Mouse (Mus musculus) limb, embryonic 10.5 days (tissue): Measurements from ENCODE around the gene Gtf3c5. TPM values are rescaled to one million over a fixed set of nuclear protein-coding genes. Genes with fewer than 3 reads are reported as not detected.

Source experiments
- DNase-seq: peaks from one replicate; pipeline ENCODE4 v3.0.0-alpha.2; 2017; ENCODE audit warnings: low spot score
- H3K27ac ChIP-seq: fragments of 300-500 bp; sonication (generic); 2 replicates; pipeline ENCODE4 v1.5.1; 2016; ENCODE audit warnings: mild to moderate bottlenecking
- H3K27me3 ChIP-seq: fragments of 300-500 bp; sonication (generic); 2 replicates; pipeline ENCODE4 v1.6.1; 2016; ENCODE audit warnings: low read depth, mild to moderate bottlenecking; ENCODE audit not compliant: poor library complexity, severe bottlenecking
- H3K36me3 ChIP-seq: fragments of 300-500 bp; sonication (generic); 2 replicates; pipeline ENCODE4 v1.6.1; 2016; ENCODE audit warnings: mild to moderate bottlenecking, moderate library complexity
- H3K4me1 ChIP-seq: fragments of 300-500 bp; sonication (generic); 2 replicates; pipeline ENCODE4 v1.6.1; 2016
- H3K4me3 ChIP-seq: fragments of 300-500 bp; sonication (generic); 2 replicates; pipeline ENCODE4 v1.5.1; 2016; ENCODE audit warnings: mild to moderate bottlenecking, moderate library complexity
- H3K9me3 ChIP-seq: fragments of 300-500 bp; sonication (generic); replicated peaks from 2 replicates; pipeline ENCODE4 v1.6.1; 2016; ENCODE audit warnings: mild to moderate bottlenecking
- WGBS: fragments of 180-500 bp; shearing (Covaris S2); methylation state at CpG from one replicate; pipeline ENCODE4 v1.1.7; 2016; 5-methylcytosine and 5-hydroxymethylcytosine counted together
- polyA plus RNA-seq: library from polyadenylated mRNA; unstranded; fragments of >200 nt; fragmentation: Nextera tagmentation; extraction: Ambion mirVana; gene quantifications from 2 replicates; pipeline ENCODE4 v1.2.1, GENCODE M21; 2016

Gtf3c5 gene
- polyA plus RNA-seq, 1 experiment from 2014 or later = 71.6 TPM

DNA sequence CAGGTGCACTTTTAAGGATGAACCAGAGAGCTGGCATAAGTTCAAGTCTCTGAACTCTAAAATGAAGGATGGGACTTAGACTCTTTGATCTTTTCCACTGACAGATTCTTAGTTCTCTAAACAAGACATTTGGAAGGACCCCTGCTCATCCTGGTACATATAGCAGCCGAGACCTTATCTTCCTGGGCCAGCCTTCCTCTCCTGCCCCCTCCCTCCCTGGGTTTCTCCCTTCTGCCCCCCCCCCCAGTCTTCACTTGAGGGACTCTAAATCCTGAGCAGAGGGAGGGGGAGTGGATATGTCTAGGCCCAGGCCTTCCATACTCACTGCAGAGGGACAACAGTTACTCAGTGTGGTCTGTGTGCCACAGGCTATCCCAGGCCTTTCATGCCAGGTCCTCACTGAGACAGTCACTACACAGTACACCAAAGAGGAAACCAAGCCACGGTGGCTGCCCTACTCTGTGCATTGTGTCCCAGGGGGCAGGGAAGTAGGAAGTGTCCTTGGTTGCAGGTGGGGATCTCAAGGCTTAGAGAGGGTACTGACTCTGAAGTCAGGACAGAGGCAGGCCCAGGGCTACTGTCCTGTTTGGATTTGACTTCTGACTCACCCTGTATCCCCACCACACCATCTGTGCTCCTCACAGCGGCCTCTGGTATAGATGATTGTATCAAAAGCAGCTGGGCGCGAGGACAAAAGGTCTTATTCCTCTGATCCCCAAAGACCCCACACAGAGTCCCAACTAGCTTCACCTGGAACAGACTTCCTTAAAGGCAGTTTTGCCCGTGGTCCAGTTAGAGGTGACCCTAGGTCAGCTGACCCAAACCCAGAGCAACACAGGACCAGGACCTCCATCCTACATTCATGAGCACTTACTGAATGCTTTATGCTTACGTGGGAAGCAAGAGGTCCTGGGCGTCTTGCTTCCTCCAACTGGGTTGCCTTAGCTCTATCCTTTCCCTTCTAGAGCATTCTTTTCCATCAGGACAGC, 34.2 kb upstream of the Gtf3c5 start:
- Histone ChIP-seq H3K27me3 (peaks cover 45% of the 10 kb centered on the region), H3K4me3 (no peak overlapping the region), H3K9me3 (no peaks in the 10 kb centered on the region), H3K4me1 (peaks cover 10% of the 10 kb centered on the region; the same call in 1 of the 2 replicates), H3K27ac (no peak overlapping the region), H3K36me3 (no peaks in the 10 kb centered on the region)
- DNase-seq = no peak
- WGBS = 80% methylated on average over 8 of the region's 8 CpGs

DNA sequence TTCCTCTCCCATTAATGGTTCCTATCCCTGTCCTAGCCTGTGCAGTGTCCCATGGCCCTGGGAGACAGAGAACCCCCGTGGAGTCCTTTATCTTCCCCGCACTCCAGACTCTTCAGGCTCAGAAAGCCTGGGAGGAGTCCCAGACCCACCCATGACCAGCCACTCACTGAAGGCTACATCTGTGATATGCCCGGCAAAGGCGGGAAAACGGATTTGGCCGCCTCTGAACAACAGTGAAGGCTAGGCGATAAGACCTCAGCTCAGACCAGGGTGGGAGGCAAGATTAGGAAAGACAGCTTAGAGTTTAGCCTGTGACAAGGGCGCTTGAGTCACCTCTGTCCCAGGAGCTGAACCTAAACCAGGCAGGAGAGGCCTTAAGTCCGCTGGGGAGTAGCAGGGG, 33.3 kb upstream of the Gtf3c5 start:
- no peak overlapping the region for H3K4me3 ChIP-seq
- H3K27ac ChIP-seq = no peak overlapping the region
- WGBS = 76% methylated on average over 9 of the region's 9 CpGs
- peaks cover 36% of the 10 kb centered on the region for H3K27me3 ChIP-seq
- H3K36me3 ChIP-seq = no peaks in the 10 kb centered on the region
- H3K4me1 ChIP-seq = peaks cover 10% of the 10 kb centered on the region; the same call in 1 of the 2 replicates
- no peak for DNase-seq
- H3K9me3 ChIP-seq = no peaks in the 10 kb centered on the region

DNA sequence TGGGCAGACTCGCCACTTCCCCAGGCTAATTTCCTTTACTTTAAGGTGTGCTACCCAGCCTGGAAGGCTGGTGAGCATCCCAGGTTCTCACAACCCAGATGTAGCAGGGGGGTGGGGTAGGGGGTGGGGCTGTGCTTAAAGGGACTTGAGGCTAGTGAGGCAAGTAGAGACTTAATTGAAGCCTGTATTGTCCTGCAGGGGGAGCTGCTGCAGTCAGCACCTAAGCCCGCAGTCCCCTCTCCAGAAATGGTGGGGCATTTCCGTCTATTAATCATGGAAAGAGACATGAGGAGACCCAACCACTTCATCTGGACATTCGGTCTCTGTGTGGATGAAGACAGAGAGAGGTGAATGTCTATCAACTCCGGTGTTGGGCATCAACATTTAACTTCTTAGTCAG, 32.8 kb upstream of the Gtf3c5 start:
- Histone ChIP-seq H3K4me1 (peaks cover 5% of the 10 kb centered on the region; the same call in 1 of the 2 replicates), H3K36me3 (no peaks in the 10 kb centered on the region), H3K27ac (no peak overlapping the region), H3K4me3 (no peak overlapping the region), H3K27me3 (peaks cover 30% of the 10 kb centered on the region), H3K9me3 (no peaks in the 10 kb centered on the region)
- DNase-seq = no peak
- WGBS = 30% methylated on average over 5 of the region's 5 CpGs

DNA sequence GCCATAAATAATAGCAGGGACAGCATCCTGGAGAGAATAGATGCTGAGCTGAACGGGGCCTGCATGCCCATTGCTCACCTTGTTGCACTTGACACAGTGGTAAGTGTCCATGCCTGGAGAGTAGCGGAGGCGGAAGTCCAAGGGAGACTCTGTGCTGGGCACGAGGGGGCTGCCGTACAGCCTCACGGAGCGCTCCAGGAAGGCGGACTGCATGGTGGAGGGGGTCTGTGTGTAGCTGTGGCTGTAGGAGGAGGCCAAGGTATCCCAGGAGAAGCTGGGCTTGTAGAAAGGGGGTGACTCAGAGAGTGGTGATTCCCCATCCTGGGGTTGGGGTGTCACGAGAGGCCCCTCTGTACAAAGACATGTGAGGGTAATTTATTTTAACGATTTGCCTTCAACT, 30.0 kb upstream of the Gtf3c5 start:
- Histone ChIP-seq H3K27ac (no peak overlapping the region), H3K36me3 (no peaks in the 10 kb centered on the region)

DNA sequence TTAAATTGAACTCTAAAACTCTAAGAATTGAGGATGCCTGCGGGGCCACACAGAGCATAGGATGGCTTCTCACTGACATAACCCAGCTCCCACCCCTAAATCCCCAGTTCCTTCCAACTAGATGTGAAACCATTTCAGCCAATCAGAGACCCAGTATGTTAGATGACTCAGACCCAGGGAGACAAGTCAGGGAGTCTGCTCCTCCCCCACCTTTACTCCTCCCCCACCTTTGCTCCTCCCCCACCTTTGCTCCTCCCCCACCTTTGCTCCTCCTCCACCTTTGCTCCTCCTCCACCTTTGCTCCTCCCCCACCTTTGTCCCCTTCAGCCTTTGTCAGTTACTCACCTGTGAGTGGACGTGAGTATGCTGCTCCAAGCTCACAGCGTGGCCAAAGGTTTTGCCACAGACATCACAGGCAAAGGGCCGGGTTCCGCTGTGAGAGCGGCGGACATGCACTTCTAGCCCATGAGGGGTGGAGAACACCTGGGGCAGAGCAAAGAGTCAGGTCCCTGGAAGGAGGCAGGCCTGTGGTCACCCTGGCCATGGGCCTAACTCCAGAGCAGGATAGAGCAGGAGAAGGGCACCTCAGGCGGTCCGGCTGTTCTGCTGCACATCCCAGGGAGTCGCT, 29.0 kb upstream of the Gtf3c5 start:
- H3K27ac ChIP-seq = no peak overlapping the region
- 0 out of 2 replicates have a peak, but pooled peaks cover 8% of the 10 kb centered on the region for H3K27me3 ChIP-seq
- H3K36me3 ChIP-seq = no peaks in the 10 kb centered on the region
- H3K4me1 ChIP-seq = peaks cover 5% of the 10 kb centered on the region; the same call in 1 of the 2 replicates
- no peak for DNase-seq
- H3K9me3 ChIP-seq = no peaks in the 10 kb centered on the region
- no peak overlapping the region for H3K4me3 ChIP-seq
- WGBS = 58% methylated on average over 10 of the region's 10 CpGs

More for the DNA sequence above, 30.0 kb upstream of the Gtf3c5 start:
- no peak for DNase-seq
- Histone ChIP-seq H3K4me1 (peaks cover 3% of the 10 kb centered on the region; the same call in 1 of the 2 replicates), H3K27me3 (0 out of 2 replicates have a peak, but pooled peaks cover 8% of the 10 kb centered on the region), H3K9me3 (no peaks in the 10 kb centered on the region), H3K4me3 (no peak overlapping the region)
- 90% methylated on average over 10 of the region's 10 CpGs for WGBS

DNA sequence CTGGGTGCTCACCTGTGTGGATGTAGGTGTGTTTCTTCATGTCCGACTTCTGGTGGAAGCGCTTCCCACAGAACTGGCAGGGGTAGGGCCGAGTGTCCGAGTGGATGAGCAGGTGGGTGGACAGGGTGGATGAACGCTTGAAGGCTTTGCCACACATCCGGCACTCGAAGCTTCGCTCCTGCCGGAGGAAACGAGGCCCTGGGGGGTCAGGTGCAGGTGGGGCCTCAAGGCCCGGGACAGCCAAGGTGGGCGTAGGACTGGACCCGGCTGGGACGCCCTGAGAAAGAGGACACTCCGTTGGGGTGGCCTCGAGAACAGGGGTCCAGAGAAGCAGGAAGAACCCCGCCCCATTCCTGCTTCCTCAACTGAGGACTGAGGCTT, 27.8 kb upstream of the Gtf3c5 start:
- no peak overlapping the region for H3K4me3 ChIP-seq
- 0 out of 2 replicates have a peak, but pooled peaks cover 8% of the 10 kb centered on the region for H3K27me3 ChIP-seq
- no peak overlapping the region for H3K27ac ChIP-seq
- no peaks in the 10 kb centered on the region for H3K36me3 ChIP-seq
- DNase-seq = no peak
- H3K4me1 ChIP-seq = peaks cover 16% of the 10 kb centered on the region
- WGBS = 87% methylated on average over 17 of the region's 17 CpGs
- H3K9me3 ChIP-seq = no peaks in the 10 kb centered on the region

DNA sequence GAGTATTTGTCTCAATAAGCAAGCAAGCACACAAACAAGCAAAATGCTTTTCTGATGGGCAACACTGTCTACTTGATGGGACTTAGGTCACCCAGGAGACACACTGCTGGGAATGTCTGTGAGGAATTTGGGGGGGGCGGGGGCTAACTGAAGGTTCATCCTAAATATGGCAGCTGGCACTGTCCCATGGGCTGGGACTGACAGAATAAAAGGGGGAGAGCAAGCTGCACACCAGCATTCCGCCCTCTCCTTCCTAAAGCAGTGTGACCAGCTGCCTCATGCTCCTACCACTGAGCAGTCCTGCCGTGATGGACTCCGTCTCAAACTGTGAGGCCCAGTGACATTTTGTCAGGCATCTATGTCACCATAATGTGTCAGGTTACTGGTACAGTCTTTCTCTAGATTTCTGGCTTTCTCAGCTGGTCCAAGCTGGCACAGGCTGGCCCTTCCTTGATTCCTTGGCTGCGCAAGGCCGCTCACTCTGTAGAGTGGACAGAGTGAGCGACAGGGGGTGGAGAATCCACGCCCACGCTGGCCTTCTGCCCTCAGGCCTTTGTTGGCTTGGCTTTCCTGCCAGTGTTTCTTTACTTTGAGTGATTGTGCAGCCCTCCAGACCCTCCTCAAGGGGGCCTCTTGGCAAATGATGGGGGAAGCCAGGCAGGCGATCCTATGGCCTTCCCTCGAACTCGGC, 27.3 kb upstream of the Gtf3c5 start:
- H3K36me3 ChIP-seq = no peaks in the 10 kb centered on the region
- no peak for DNase-seq
- WGBS = 84% methylated on average over 12 of the region's 12 CpGs
- 0 out of 2 replicates have a peak, but pooled peaks cover 8% of the 10 kb centered on the region for H3K27me3 ChIP-seq
- no peak overlapping the region for H3K4me3 ChIP-seq
- H3K27ac ChIP-seq = no peak overlapping the region
- no peaks in the 10 kb centered on the region for H3K9me3 ChIP-seq
- peaks cover 15% of the 10 kb centered on the region for H3K4me1 ChIP-seq

DNA sequence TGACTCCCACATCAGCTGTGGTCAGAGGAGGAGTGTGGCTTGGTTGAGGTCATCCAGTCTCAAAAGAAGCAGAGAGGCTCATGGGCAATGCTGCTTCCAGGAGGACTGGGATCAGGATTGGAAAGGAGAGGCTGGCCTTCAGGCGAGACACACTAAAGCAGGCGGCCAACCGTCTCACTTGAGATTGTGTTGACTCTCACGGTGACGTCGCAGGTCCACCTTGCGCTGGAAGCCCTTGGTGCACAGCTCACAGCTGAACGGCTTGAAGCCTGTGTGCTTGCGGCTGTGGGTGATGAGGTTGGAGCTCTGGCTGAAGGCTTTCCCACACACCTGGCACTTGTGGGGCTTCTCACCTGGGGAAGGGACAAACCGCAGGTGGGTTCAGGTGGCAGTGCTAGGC, 26.3 kb upstream of the Gtf3c5 start:
- Histone ChIP-seq H3K4me1 (peaks cover 15% of the 10 kb centered on the region), H3K9me3 (no peaks in the 10 kb centered on the region), H3K4me3 (no peak overlapping the region), H3K27me3 (0 out of 2 replicates have a peak, but pooled peaks cover 3% of the 10 kb centered on the region), H3K36me3 (no peaks in the 10 kb centered on the region), H3K27ac (no peak overlapping the region; the same call in 1 of the 2 replicates)
- peak; percentile 28 for DNase-seq
- 88% methylated on average over 10 of the region's 10 CpGs for WGBS

DNA sequence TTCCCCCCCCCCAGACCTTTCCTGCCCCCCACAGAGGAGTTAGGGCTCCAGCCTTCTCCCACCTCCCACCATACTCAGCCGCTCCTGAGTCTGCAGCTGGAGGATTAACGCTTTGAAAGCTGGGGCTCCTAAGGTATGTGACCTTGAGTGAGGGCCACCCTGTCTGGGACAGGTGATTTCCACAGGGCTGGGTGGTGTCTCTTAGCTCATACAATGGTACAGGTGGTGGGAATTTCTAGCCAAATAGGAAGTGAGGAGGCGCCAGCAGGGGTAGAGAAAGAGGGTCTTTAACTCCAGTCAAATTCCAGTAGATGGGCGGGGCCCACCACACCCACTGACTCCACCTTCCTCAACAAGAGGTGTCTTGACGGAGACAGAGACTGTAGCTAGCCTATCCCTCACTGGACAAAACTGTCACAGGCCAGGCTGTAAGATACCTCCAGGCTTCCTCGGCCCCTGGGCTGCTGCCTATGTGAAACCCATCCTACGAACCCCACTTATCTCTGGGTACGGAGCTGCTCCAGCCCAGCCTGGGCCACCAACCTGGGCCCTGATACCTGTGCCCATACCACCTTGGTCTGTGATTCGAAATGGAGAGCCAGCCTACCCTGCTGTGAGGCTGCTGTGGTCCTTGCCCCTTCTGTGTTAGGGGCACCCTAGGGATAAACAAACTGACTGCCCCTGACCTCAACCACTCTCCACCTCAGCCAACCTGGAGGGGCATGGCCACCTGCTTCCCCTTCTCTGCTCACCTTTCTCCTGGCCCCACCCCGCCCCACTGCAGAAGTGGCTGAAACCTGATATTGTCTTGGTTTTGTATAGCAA, 24.0 kb upstream of the Gtf3c5 start:
- H3K4me3 ChIP-seq = no peak overlapping the region
- no peak overlapping the region for H3K27ac ChIP-seq
- H3K27me3 ChIP-seq = no peaks in the 10 kb centered on the region
- DNase-seq = no peak
- H3K9me3 ChIP-seq = no peaks in the 10 kb centered on the region
- peaks cover 15% of the 10 kb centered on the region for H3K4me1 ChIP-seq
- H3K36me3 ChIP-seq = no peaks in the 10 kb centered on the region
- WGBS = 41% methylated on average over 10 of the region's 10 CpGs

DNA sequence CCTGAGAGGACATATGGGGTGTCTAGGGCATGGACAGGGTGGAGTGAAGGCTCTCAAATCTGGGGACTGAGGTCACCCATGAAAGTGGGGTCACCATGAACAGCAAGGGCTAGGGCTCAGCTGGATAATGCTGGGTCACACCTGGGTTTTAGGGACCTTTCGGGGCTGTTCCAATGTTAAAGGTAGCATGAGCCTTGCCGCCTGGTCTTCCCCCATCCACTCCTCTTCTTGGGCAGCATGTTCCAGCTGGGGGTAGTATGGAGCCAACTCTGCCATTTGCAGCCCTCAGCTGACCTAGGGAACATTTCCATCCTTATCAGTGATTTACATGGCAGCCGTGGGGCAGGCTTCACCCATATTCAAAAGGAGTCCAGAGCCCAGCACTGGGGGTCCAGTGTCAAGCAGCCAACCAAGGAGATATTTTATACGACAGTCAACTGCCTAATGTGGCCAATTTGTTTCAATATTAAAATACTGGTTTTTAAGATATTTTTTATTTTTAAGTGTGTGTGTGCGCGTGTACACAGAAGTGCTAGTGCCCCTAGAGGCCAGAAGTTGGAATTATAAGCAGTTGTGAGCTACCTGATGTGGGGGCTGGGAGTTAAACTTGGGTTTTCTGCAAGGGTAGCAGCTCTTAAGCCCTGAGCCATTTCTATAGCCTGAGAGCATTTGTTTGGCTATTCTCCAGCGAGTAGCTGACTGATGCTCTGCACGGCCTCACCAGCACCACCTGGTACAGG, 23.2 kb upstream of the Gtf3c5 start:
- no peaks in the 10 kb centered on the region for H3K27me3 ChIP-seq
- no peaks in the 10 kb centered on the region for H3K9me3 ChIP-seq
- peaks cover 15% of the 10 kb centered on the region for H3K4me1 ChIP-seq
- no peaks in the 10 kb centered on the region for H3K36me3 ChIP-seq
- H3K4me3 ChIP-seq = no peak overlapping the region
- no peak overlapping the region for H3K27ac ChIP-seq
- WGBS = 67% methylated on average over 8 of the region's 8 CpGs
- DNase-seq = no peak

DNA sequence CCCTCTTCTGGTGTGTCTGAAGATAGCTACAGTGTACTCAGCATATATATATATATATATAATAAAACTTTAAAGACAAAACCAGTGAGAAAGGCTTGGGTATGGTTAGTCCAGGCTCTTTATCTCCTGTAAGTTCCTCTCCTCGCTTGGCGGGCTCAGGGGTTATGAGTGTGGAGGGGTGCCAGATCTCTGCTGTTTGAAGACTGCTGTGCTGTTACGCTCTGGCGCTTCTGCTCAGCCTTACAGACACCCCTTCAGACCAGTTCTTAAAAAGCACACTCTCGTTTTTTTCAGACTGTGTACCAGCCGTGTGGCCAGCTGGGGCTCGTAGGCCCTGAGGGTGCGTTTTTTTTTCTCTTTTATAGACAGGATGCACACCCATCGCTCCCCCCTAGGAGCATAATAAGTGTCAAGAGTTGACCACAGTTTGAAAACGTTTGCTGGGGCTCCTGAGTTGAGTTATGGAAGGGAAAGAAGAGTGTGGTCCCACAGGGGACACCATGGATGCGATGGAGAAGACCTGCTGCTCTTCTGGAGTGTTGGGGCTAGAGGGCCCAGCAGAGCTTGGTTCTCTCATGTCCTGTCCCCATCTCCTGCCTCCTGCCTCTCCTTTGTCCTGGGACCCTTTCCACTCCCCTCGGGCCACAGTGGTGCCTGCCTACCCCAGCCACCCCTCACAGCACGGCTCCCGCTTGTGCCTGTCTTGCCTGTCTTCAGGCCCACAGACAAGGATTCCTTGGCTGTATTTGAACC, 22.4 kb upstream of the Gtf3c5 start:
- Histone ChIP-seq H3K27ac (no peak overlapping the region), H3K4me1 (peaks cover 15% of the 10 kb centered on the region), H3K27me3 (no peaks in the 10 kb centered on the region), H3K9me3 (no peaks in the 10 kb centered on the region), H3K4me3 (no peak overlapping the region), H3K36me3 (no peaks in the 10 kb centered on the region)
- no peak for DNase-seq
- 79% methylated on average over 14 of the region's 14 CpGs for WGBS
